11 mouse cellular contexts compared by ENCODE assay signal in genomic region chr8:125198420-125199196, GRCm38 (mm10).
DNase-seq lines count a peak whose midpoint lies in the region; ATAC-seq and TF ChIP-seq lines count a peak whose summit lies in the region.
"Had no signal": no experiment of that assay in that cellular context is flagged by ENCODE, and none has a peak within 500 bp of the region (broad histone marks: within the 10 kb centered on the region; RNA-seq: fewer than 3 reads in every experiment).

No protein-coding gene starts in this region.

- TF ChIP-seq POLR2A in small intestine, adult 2 months (IDR thresholded peaks at IDR 0.05; ENCODE audit: low read depth, low read length): no peak

- H3K27ac ChIP-seq in midbrain, embryonic 10.5 days (replicated peaks): peak overlapping the region; percentile 53; the same call in 1 of the 2 replicates
- H3K27ac ChIP-seq in midbrain, postnatal 0 days (ENCODE audit: low read depth, low read length): no peak overlapping the region
- peak overlapping the region; percentile 67 for H3K27ac ChIP-seq in heart, embryonic 13.5 days (replicated peaks)
- H3K27ac ChIP-seq in kidney, embryonic 15.5 days: peak overlapping the region; percentile 78
- peak overlapping the region; percentile 39; the same call in 1 of the 2 replicates for H3K27ac ChIP-seq in small intestine, adult 2 months (ENCODE audit: insufficient read depth, low read depth, low read length)
- H3K27ac ChIP-seq: neural tube, embryonic 12.5 days had no signal

- no peak for DNase-seq in midbrain, embryonic 10.5 days (ENCODE audit: low spot score)
- DNase-seq in midbrain, postnatal 0 days (ENCODE audit: low spot score): no peak
- no peak for DNase-seq in c-Kit-positive CD71-positive TER-119-positive erythroid progenitor cells, embryonic 14.5 days (ENCODE audit: low spot score)
- no peak for DNase-seq in adrenal gland, adult 18-20 months (ENCODE audit: low spot score in 2 of 2)
- DNase-seq: adrenal gland, postnatal 25 days; spleen, adult 18-20 months had no signal

- H3K36me3 ChIP-seq in midbrain, embryonic 10.5 days: no peaks in the 10 kb centered on the region
- no peaks in the 10 kb centered on the region for H3K36me3 ChIP-seq in midbrain, postnatal 0 days (ENCODE audit: insufficient read depth, low read length)
- no peaks in the 10 kb centered on the region for H3K36me3 ChIP-seq in heart, embryonic 13.5 days
- H3K36me3 ChIP-seq in kidney, embryonic 15.5 days: no peaks in the 10 kb centered on the region
- no peaks in the 10 kb centered on the region for H3K36me3 ChIP-seq in small intestine, adult 2 months (ENCODE audit: control insufficient read depth, insufficient read depth, low read length)
- H3K36me3 ChIP-seq: G1E; neural tube, embryonic 12.5 days had no signal

- H3K27me3 ChIP-seq in midbrain, embryonic 10.5 days (ENCODE audit: low read depth, poor library complexity, severe bottlenecking): peaks cover 34% of the 10 kb centered on the region
- no peaks in the 10 kb centered on the region for H3K27me3 ChIP-seq in midbrain, postnatal 0 days (ENCODE audit: insufficient read depth, low read length)
- 0 out of 2 replicates have a peak, but pooled peaks cover 5% of the 10 kb centered on the region for H3K27me3 ChIP-seq in heart, embryonic 13.5 days (replicated peaks)
- H3K27me3 ChIP-seq in kidney, embryonic 15.5 days: peaks cover 10% of the 10 kb centered on the region; the same call in 1 of the 2 replicates
- no peaks in the 10 kb centered on the region for H3K27me3 ChIP-seq in small intestine, adult 2 months (ENCODE audit: control insufficient read depth, insufficient read depth, low read length)
- H3K27me3 ChIP-seq: neural tube, embryonic 12.5 days had no signal

- 83% methylated on average over 9 of the region's 9 CpGs for WGBS in midbrain, embryonic 10.5 days
- 78% methylated on average over 9 of the region's 9 CpGs for WGBS in midbrain, postnatal 0 days
- 53% methylated on average over 9 of the region's 9 CpGs for WGBS in heart, embryonic 13.5 days
- 59% methylated on average over 9 of the region's 9 CpGs for WGBS in kidney, embryonic 15.5 days
- 77% methylated on average over 9 of the region's 9 CpGs for WGBS in small intestine, adult 2 months

- peaks cover 50% of the 10 kb centered on the region for H3K4me1 ChIP-seq in midbrain, embryonic 10.5 days
- no peaks in the 10 kb centered on the region for H3K4me1 ChIP-seq in midbrain, postnatal 0 days (ENCODE audit: insufficient read depth, low read length)
- H3K4me1 ChIP-seq in heart, embryonic 13.5 days: peaks cover 80% of the 10 kb centered on the region
- peaks cover 69% of the 10 kb centered on the region for H3K4me1 ChIP-seq in kidney, embryonic 15.5 days
- no peaks in the 10 kb centered on the region for H3K4me1 ChIP-seq in small intestine, adult 2 months (ENCODE audit: control insufficient read depth, insufficient read depth, insufficient read length, low read length)

- H3K4me3 ChIP-seq in midbrain, embryonic 10.5 days: no peak overlapping the region
- H3K4me3 ChIP-seq in midbrain, postnatal 0 days (ENCODE audit: low read depth, low read length): no peak overlapping the region
- no peak overlapping the region for H3K4me3 ChIP-seq in heart, embryonic 13.5 days
- H3K4me3 ChIP-seq in kidney, embryonic 15.5 days (replicated peaks): no peak overlapping the region
- H3K4me3 ChIP-seq in small intestine, adult 2 months (ENCODE audit: low read depth, low read length): no peak overlapping the region
- H3K4me3 ChIP-seq: neural tube, embryonic 12.5 days had no signal

- no peak overlapping the region for H3K4me2 ChIP-seq in midbrain, postnatal 0 days (ENCODE audit: low read depth, low read length, poor library complexity, severe bottlenecking)
- no peak overlapping the region for H3K4me2 ChIP-seq in heart, embryonic 13.5 days
- H3K4me2 ChIP-seq in kidney, embryonic 15.5 days: no peak overlapping the region
- H3K4me2 ChIP-seq: neural tube, embryonic 12.5 days had no signal

- no peak for TF ChIP-seq CTCF in midbrain, postnatal 0 days (IDR thresholded peaks at IDR 0.05)
- no peak for TF ChIP-seq CTCF in small intestine, adult 2 months (IDR thresholded peaks at IDR 0.05; ENCODE audit: extremely low read depth, insufficient read length, insufficient replicate concordance, low read depth, low read length)

- ATAC-seq in midbrain, postnatal 0 days (ENCODE audit: low FRiP score): no peak
- ATAC-seq in heart, embryonic 13.5 days (ENCODE audit: extremely low read depth, insufficient number of reproducible peaks, low FRiP score, low TSS enrichment): no peak
- no peak for ATAC-seq in kidney, embryonic 15.5 days (replicated peaks; ENCODE audit: low FRiP score)

- H3K9me3 ChIP-seq in midbrain, embryonic 10.5 days (replicated peaks): no peaks in the 10 kb centered on the region
- no peaks in the 10 kb centered on the region for H3K9me3 ChIP-seq in midbrain, postnatal 0 days (ENCODE audit: low read length)
- no peaks in the 10 kb centered on the region for H3K9me3 ChIP-seq in heart, embryonic 13.5 days
- H3K9me3 ChIP-seq in kidney, embryonic 15.5 days (replicated peaks): no peaks in the 10 kb centered on the region
- H3K9me3 ChIP-seq: neural tube, embryonic 12.5 days had no signal

- H3K9ac ChIP-seq in midbrain, postnatal 0 days (replicated peaks; ENCODE audit: low read length, poor library complexity, severe bottlenecking): no peak overlapping the region
- 0 out of 2 replicates have a peak overlapping the region, but pooled peaks have one; percentile 20 for H3K9ac ChIP-seq in heart, embryonic 13.5 days
- H3K9ac ChIP-seq in kidney, embryonic 15.5 days: no peak overlapping the region
- H3K9ac ChIP-seq: neural tube, embryonic 12.5 days had no signal
